In genomic region chr1:88277098-88277817, GRCm38 (mm10) we compare ENCODE assay signal across 8 mouse cellular contexts. TPM values are rescaled to one million over a fixed set of nuclear protein-coding genes. Genes with fewer than 3 reads are reported as not detected.
A peak's percentile ranks its signal among the peaks of the same experiment; 100 is the strongest.
DNase-seq lines count a peak whose midpoint lies in the region; ATAC-seq and TF ChIP-seq lines count a peak whose summit lies in the region.

Hjurp (minus strand) TSS chr1:88277633.
Trpm8 (plus strand) TSS chr1:88277661.

- H3K79me2 ChIP-seq in heart, adult 2 months (replicated peaks; ENCODE audit: control insufficient read depth, insufficient read depth, low read length), result peaks cover 2% of the 10 kb centered on the region

- no peaks in the 10 kb centered on the region for H3K27me3 ChIP-seq in embryonic facial prominence, embryonic 14.5 days (replicated peaks; ENCODE audit: control insufficient read depth, insufficient read depth, low read length)
- H3K27me3 ChIP-seq in heart, adult 2 months (ENCODE audit: control insufficient read depth, insufficient read depth, low read length), result no peaks in the 10 kb centered on the region
- H3K27me3 ChIP-seq in limb, embryonic 13.5 days, result no peaks in the 10 kb centered on the region
- H3K27me3 ChIP-seq in midbrain, embryonic 16.5 days (ENCODE audit: control insufficient read depth, insufficient read depth, low read depth, low read length), result no peaks in the 10 kb centered on the region

- ATAC-seq in embryonic facial prominence, embryonic 14.5 days (ENCODE audit: low read depth), result peak; percentile 98
- ATAC-seq in limb, embryonic 13.5 days (ENCODE audit: low FRiP score, low read depth), result peak; percentile 97
- ATAC-seq in midbrain, embryonic 16.5 days, result peak; percentile 98

- DNase-seq in 3T3-L1 (ENCODE audit: low read depth, low spot score), result peak; percentile 100
- DNase-seq in adrenal gland, postnatal 4 days (ENCODE audit: low spot score in 2 of 2), result peak; percentile 100
- DNase-seq in embryonic facial prominence, embryonic 14.5 days (ENCODE audit: low spot score), result peak; percentile 100
- peak; percentile 100 for DNase-seq in heart, adult 2 months
- peak; percentile 100 for DNase-seq in kidney, adult 8-10 months
- peak; percentile 100 for DNase-seq in spleen, postnatal 10 days (ENCODE audit: low spot score in 2 of 2)

- H3K4me2 ChIP-seq in embryonic facial prominence, embryonic 14.5 days (ENCODE audit: low read depth, low read length), result peak within 1 kb of the TSS; percentile 58
- H3K4me2 ChIP-seq in limb, embryonic 13.5 days (replicated peaks), result peak within 1 kb of the TSS; percentile 59
- peak within 1 kb of the TSS; percentile 59 for H3K4me2 ChIP-seq in midbrain, embryonic 16.5 days (ENCODE audit: low read length)

- intact Hi-C loops in heart, adult 2 months (cut with DNase I), result no loop called here

- TF ChIP-seq EP300 in heart, adult 2 months (IDR thresholded peaks at IDR 0.05; ENCODE audit: insufficient read depth, low read depth, low read length), result no peak

- no peak for TF ChIP-seq POLR2A in heart, adult 2 months (IDR thresholded peaks at IDR 0.05; ENCODE audit: insufficient read depth, low read depth, low read length)

- peak within 1 kb of the TSS; percentile 75 for H3K9ac ChIP-seq in embryonic facial prominence, embryonic 14.5 days (ENCODE audit: low read depth, low read length)
- peak within 1 kb of the TSS; percentile 63 for H3K9ac ChIP-seq in heart, adult 2 months (ENCODE audit: low read depth, low read length)
- peak within 1 kb of the TSS; percentile 78 for H3K9ac ChIP-seq in limb, embryonic 13.5 days
- peak within 1 kb of the TSS; percentile 74 for H3K9ac ChIP-seq in midbrain, embryonic 16.5 days (ENCODE audit: low read depth, low read length)

- H3K4me1 ChIP-seq in embryonic facial prominence, embryonic 14.5 days (ENCODE audit: control insufficient read depth, insufficient read depth, low read length), result peaks cover 15% of the 10 kb centered on the region
- peaks cover 7% of the 10 kb centered on the region for H3K4me1 ChIP-seq in heart, adult 2 months (ENCODE audit: control insufficient read depth, insufficient read depth, low read length)
- H3K4me1 ChIP-seq in limb, embryonic 13.5 days, result peaks cover 25% of the 10 kb centered on the region
- peaks cover 21% of the 10 kb centered on the region for H3K4me1 ChIP-seq in midbrain, embryonic 16.5 days (ENCODE audit: control insufficient read depth, insufficient read depth, low read length)

- under 1% methylated on average over 50 of the region's 50 CpGs for WGBS in embryonic facial prominence, embryonic 14.5 days
- under 1% methylated on average over 50 of the region's 50 CpGs for WGBS in heart, adult 2 months
- WGBS in limb, embryonic 13.5 days, result under 1% methylated on average over 50 of the region's 50 CpGs
- under 1% methylated on average over 50 of the region's 50 CpGs for WGBS in midbrain, embryonic 16.5 days

- H3K4me3 ChIP-seq in embryonic facial prominence, embryonic 14.5 days (ENCODE audit: low read depth, low read length), result peak within 1 kb of the TSS; percentile 47
- peak within 1 kb of the TSS; percentile 57 for H3K4me3 ChIP-seq in heart, adult 2 months
- peak within 1 kb of the TSS; percentile 49 for H3K4me3 ChIP-seq in limb, embryonic 13.5 days
- H3K4me3 ChIP-seq in midbrain, embryonic 16.5 days (ENCODE audit: low read depth, low read length), result peak within 1 kb of the TSS; percentile 46

- peaks cover 36% of the 10 kb centered on the region for H3K36me3 ChIP-seq in embryonic facial prominence, embryonic 14.5 days (ENCODE audit: control insufficient read depth, insufficient read depth, low read length)
- H3K36me3 ChIP-seq in heart, adult 2 months (ENCODE audit: control insufficient read depth, insufficient read depth, low read length), result peaks cover 7% of the 10 kb centered on the region
- H3K36me3 ChIP-seq in limb, embryonic 13.5 days, result peaks cover 37% of the 10 kb centered on the region
- peaks cover 11% of the 10 kb centered on the region for H3K36me3 ChIP-seq in midbrain, embryonic 16.5 days (ENCODE audit: control insufficient read depth, insufficient read depth, low read length)

- TF ChIP-seq CTCF in heart, adult 2 months (IDR thresholded peaks at IDR 0.05), result peak; percentile 93

- H3K9me3 ChIP-seq in embryonic facial prominence, embryonic 14.5 days (ENCODE audit: control insufficient read depth, low read length), result peaks cover 7% of the 10 kb centered on the region; the same call in 1 of the 2 replicates
- peaks cover 6% of the 10 kb centered on the region for H3K9me3 ChIP-seq in limb, embryonic 13.5 days
- H3K9me3 ChIP-seq in midbrain, embryonic 16.5 days (replicated peaks; ENCODE audit: control insufficient read depth, low read length, poor library complexity, severe bottlenecking), result no peaks in the 10 kb centered on the region; the same call in 1 of the 2 replicates

- H3K27ac ChIP-seq in embryonic facial prominence, embryonic 14.5 days (replicated peaks; ENCODE audit: low read depth, low read length), result peak within 1 kb of the TSS; percentile 77
- peak within 1 kb of the TSS; percentile 48 for H3K27ac ChIP-seq in heart, adult 2 months
- peak within 1 kb of the TSS; percentile 84 for H3K27ac ChIP-seq in limb, embryonic 13.5 days
- peak within 1 kb of the TSS; percentile 63 for H3K27ac ChIP-seq in midbrain, embryonic 16.5 days (ENCODE audit: low read length)

RNA-seq across cellular contexts. Expression of gene Hjurp, which starts in this region (rescaled TPM):
- total RNA-seq in adrenal gland, postnatal 4 days (2021), result 100 to 1,000 TPM; 124 to 130 TPM
- polyA plus RNA-seq in embryonic facial prominence, embryonic 14.5 days (2014; fragmentation: Nextera tagmentation; extraction: Ambion mirVana), result 110 and 137 TPM in 2 replicates
- total RNA-seq in heart, adult 2 months (2021), result 10 to 100 TPM in 1 of 2 experiments, 1 to 10 TPM in 1; 8.7 to 11.5 TPM
- polyA plus RNA-seq in heart, adult 2 months (2012; rRNA removed), result 12.7 and 23.9 TPM in 2 replicates
- polyA plus RNA-seq in limb, embryonic 13.5 days (2015; fragmentation: Nextera tagmentation; extraction: Ambion mirVana), result 190 and 205 TPM in 2 replicates
- polyA plus RNA-seq in midbrain, embryonic 16.5 days (2015; fragmentation: Nextera tagmentation; extraction: Ambion mirVana), result 77.3 and 87.0 TPM in 2 replicates

RNA-seq across cellular contexts. Expression of gene Trpm8, which starts in this region (rescaled TPM):
- total RNA-seq in adrenal gland, postnatal 4 days (2021), result under 1 TPM in 1 of 2 experiments, not detected in 1; 0.06 TPM
- 0.07 TPM in 1 of 2 replicates, not detected in the other for polyA plus RNA-seq in embryonic facial prominence, embryonic 14.5 days (2014; fragmentation: Nextera tagmentation; extraction: Ambion mirVana)
- total RNA-seq in heart, adult 2 months (2021), result not detected
- not detected in 2 replicates for polyA plus RNA-seq in heart, adult 2 months (2012; rRNA removed)
- not detected in 2 replicates for polyA plus RNA-seq in limb, embryonic 13.5 days (2015; fragmentation: Nextera tagmentation; extraction: Ambion mirVana)
- polyA plus RNA-seq in midbrain, embryonic 16.5 days (2015; fragmentation: Nextera tagmentation; extraction: Ambion mirVana), result 0.11 and 0.17 TPM in 2 replicates

Comparison
In these comparisons a context has a peak if more than half of its experiments do, and no peak if none do; other contexts are left out.
1. Peak in every context shown above with its lines: DNase-seq, ATAC-seq, H3K4me3 ChIP-seq and H3K27ac ChIP-seq.
2. RNA of gene Hjurp (total RNA-seq): 124 to 130 TPM in adrenal gland, postnatal 4 days; 8.7 to 11.5 TPM in heart, adult 2 months; every median in the first group is over 10 times any median in the second.